Mouse (Mus musculus) E14TG2a.4 (cell line): ENCODE results near the gene Hmx3.

Source experiments
- CTCF ChIP-seq: conservative IDR thresholded peaks from 2 replicates; pipeline ENCODE4 v1.5.1; 2014; ENCODE audit warnings: low read length
- NANOG ChIP-seq: IDR thresholded peaks from 2 replicates; pipeline ENCODE4 v1.6.1; 2014; ENCODE audit warnings: borderline replicate concordance, low read length, mixed read lengths

GRCm38 (mm10) chr7:131551931-131552741 lies 9.5 kb downstream of the Hmx3 start:
- no peak for TF ChIP-seq CTCF
- no peak for TF ChIP-seq NANOG
